Mouse (Mus musculus): ENCODE measurements around the gene Akr1b8.

- TF ChIP-seq MAFK (IDR thresholded peaks at IDR 0.05; ENCODE audit: insufficient read depth, low read depth, low read length) (no peak), CHD2 (IDR thresholded peaks at IDR 0.05; ENCODE audit: low read depth, low read length) (no peak), ZNF384 (IDR thresholded peaks at IDR 0.05; ENCODE audit: low read depth, low read length) (no peak)
Measured at GRCm38 (mm10) chr6:34398431-34398830, 44.5 kb downstream of the Akr1b8 start.

Measured in ES-E14 (cell line).